Mouse (Mus musculus) left cerebral cortex, postnatal 36 days (tissue): ENCODE data around the gene Nenf. TPM values are rescaled to one million over a fixed set of nuclear protein-coding genes. Genes with fewer than 3 reads are reported as not detected.
A peak's percentile ranks its signal among the peaks of the same experiment; 100 is the strongest.

Source experiments
- DNase-seq, 2 experiments: peaks; one replicate each; pipeline ENCODE4 v3.0.0; 2021 to 2022; ENCODE audit warnings: low spot score in 2 of 2, mixed read lengths in 1 of 2
- intact Hi-C: fragments of 180-260 bp; cut with DNase I; formaldehyde crosslinking; loops from one replicate; pipeline ENCODE4 v1.15.1; 2025
- total RNA-seq, 2 experiments: library from RNA; stranded (reverse); gene quantifications; 2 replicates each; pipeline ENCODE4 v1.2.3; 2021

Nenf gene
- total RNA-seq, result 10 to 100 TPM; 66.1 to 76.7 TPM

DNA sequence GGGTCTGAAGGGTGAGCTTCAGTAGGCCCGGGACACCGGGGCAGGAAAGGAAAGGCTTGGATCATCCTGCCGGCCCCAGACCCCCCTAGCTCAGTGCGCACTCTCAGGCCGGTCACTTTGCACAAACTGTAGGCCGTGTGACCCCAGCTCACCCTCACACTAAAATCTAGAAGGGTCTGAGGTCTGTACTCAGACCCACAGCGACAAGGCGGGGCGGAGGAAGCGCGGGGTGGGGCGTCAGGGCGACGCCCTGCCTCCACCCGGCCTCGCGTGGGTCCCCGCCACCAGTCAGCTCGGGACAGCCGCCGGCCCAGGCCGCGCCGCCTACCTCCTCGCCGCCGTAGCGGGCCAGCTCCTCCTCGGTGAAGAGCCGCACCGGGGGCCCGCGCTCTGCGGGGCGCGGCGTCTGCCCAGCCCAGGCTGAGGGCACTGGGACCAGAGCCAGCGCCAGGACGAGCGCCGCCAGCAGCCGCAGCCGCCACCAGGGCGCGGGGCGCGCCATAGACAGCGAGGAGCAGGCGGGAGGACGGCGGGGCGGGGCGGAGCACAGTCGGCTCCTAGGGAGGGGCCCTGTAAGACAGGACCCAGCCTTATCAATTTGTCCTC lies at the start of gene Nenf:
Nenf (minus strand) TSS at position 604 of the 606 bp plus-strand sequence.
- intact Hi-C loops, result loop anchor here (10.0 kb wide), 1 partner anchor 77 kb away; no protein-coding TSS in a partner anchor
- DNase-seq, result peak; percentile 75 to 82

DNA sequence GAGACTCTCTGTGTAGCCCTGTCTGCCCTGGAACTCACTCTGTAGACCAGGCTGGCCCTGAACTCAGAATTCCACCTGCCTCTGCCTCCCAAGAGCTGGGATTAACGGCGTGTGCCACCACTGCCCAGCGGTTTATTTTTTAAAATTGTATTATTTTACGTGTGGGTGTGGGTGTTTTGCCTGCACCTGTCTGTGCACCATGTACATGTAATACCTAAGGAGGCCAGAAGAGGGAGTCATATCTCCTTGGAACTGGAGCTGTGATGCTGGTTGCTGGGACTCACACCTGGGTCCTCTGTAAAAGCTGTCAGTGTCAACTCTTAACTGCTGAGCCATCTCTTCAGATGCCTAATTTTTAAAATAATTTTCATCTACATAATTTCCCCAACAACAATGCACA lies 46.5 kb upstream of the Nenf start:
- intact Hi-C loops, result loop anchor here (10.0 kb wide), 1 partner anchor 450 kb away; no protein-coding TSS in a partner anchor
- DNase-seq, result no peak

DNA sequence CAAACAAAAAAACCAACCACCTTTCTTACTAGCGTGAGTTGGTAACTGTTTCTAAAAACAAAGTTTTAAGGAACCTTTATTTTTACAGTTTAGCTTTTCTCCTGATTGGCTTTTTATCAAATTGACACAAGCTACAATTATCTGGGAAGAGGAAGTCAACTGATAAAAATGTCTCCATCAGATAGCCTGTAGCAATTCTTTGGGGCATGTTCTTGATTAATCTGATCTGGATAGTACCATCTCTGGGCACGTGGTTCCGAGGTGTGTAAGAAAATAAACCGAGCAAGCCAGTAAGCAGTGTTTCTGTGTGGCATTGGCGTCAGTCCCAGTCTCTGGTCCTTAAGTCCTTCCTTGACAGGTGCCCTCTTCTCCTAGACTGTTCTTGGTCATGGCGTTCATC lies 44.4 kb upstream of the Nenf start:
- intact Hi-C loops, result loop anchor here (10.0 kb wide), 1 partner anchor 452 kb away; no protein-coding TSS in a partner anchor

DNA sequence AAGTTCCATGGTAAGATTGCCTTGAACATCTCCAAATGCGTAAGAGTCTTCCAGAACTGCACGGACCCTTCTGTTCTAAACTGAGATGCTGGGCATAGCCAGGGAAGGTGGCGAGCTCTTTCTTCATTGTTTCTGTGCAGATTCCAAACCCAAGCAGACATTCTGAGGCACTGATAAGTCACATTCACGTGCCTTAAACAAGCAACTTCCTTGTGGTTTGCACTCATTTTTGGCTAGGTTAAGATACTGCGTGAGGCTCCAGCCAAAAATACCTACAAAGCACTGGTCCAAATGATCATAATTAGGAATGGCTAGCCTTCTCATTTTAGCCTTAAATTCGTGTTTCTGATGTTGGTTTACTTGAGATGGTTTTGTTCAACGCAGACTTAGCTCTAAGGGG lies 41.5 kb upstream of the Nenf start:
- no peak for DNase-seq
- intact Hi-C loops, result no loop called here

More for the DNA sequence above, 44.4 kb upstream of the Nenf start:
- no peak for DNase-seq

DNA sequence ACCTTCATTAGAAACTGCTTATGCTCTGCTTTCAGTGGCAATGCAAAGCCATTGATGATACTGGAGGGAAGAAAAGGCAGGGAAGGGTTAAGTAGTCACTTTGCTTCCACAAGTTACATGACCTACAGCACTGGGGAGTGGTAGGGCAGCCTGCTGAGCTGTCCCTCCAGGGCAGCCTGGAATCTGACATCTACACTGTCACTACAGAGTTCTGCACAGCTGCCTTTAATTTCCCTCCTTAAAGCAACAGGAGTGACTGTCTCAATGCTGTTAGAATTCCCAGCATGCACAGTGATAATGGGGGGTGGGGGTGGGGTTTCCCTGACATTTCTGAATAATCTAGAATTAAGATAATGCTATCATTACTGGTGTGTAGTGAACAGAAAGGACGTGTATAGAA lies 38.9 kb upstream of the Nenf start:
- intact Hi-C loops, result no loop called here
- DNase-seq, result no peak

DNA sequence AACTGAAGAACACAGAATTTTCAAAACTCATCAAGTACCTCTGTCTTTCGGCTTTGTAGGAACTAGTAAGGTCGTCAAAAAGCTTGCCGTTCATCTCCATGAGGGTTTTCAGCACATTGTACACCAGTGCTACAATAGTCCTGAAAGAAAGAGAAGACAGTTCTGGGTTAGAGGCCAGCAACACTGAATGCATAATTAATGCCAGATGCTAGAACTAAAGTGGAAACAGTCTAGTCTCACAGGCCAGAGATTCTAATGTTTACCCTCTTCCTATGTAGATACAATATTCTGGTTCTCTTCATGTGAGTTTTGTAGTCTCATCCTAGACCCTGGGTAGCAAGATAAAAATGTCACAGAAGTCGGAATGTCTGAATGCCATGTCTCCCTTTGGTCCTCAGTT lies 35.8 kb upstream of the Nenf start:
- DNase-seq, result no peak
- intact Hi-C loops, result no loop called here

DNA sequence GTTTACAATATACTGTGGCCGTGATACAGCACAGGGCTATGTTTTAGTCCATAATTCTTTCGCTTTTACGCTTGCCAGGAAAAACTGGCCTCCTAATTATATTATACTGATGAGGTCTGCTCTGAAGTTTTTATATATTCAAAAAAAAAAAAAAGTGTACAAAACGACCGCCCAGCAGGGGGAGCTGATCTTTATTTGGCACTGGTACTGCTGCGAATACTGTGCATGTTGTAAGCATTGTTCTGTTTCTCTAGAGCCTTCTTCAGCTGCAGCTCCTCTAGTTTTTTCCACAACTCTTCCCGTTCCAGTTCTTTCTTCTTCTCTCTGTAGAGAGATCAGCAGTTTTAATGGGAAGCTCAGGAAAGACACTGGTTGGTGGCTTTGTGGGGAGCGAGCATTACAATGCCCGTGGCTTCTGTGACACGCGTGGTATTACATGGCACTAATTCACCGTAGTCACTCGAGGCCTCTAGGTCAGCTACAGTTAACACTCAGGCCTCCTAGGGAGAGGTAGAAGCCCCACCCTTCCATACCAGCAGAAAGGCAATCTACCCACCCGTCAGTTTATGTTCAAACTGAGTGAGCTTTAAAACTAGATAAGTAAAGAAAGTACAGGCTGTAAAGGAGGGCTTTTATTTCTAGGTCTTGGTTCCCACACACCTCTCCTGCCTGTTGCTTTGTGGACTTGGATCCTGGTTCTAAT lies 34.9 kb upstream of the Nenf start:
- peak in 1 of 2 experiments; percentile 26 for DNase-seq
- intact Hi-C loops, result no loop called here

DNA sequence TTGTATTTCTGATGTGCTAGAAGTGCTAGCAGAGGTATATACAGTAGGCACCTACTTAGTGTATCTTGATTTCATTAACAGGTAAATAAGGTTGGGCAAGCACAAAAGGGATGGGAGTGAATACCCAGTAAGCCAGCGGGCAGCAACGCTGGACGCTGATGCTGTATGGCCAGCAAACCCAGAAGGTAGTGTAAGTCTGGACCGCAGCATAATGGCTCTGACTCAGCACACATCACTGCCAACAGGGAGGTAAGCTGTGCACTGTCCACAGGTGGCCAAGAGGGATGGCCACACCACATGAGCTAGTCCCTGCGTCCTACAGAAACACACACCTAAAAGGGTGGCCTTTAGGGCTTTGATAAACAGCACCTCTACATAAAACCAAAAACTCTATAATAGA lies 32.4 kb upstream of the Nenf start:
- no peak for DNase-seq
- intact Hi-C loops, result no loop called here

DNA sequence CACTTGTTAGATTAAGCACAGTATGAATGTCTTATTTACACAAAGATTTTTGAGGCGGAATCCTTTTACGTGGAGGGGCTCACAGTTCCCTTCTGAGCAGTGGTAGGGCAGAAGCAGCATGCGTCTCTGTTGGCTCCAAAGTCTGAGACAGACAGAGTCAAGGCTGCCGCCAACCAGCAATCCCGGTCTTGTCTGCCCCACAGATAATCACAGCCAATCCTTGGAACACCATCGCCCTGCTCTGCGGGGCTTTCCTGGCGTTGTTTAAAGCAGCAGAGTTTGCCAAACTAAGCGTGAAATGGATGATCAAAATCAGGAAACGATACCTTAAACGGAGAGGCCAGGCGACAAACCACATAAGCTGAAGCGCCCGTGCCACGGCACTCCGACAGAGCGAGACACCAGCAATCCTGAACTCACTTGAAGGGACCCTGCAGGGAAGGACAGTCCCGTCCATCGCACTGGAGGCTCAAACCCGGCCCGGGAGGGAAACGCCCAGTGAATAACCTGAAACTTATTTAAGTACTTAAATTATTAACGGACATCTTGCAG lies 31.6 kb upstream of the Nenf start:
- no peak for DNase-seq
- intact Hi-C loops, result no loop called here

DNA sequence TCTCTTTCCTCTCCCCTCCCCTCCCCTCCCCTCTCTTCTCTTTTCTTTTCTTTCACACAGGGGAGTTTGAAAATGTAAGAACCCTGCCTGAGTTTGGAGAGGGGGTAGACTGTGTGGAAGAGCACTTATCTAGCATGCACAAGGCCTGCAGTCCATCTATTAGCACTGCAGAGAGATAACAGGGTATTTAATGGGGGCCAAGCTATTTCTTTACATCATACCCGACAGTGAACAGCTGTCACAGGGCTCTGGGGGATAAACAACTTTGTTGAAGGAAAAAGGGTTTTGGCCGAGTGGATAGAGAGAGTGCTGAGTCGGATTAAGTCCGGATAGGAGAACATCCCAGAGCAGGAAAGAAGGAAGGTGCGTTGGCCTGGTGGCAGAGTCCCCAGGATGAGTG lies 31.0 kb upstream of the Nenf start:
- intact Hi-C loops, result no loop called here
- DNase-seq, result no peak

DNA sequence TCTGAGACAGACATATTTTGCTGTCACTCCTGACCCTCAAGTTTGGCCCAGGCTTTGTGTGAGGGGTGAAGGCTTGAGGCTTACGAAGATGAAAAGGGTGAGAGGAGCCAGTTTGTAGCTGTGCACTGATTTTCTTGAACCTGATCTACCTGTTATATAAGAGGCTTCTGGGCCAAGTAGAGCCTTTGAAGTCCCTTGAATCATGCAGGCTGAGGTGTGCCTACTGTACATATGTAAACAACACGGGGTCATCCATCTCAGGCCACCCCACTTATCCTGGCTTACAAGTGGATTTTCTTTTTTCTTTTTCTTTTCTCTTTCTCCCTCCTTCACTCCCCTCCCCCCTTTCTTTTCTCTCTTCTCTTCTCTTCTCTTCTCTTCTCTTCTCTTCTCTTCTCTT lies 30.6 kb upstream of the Nenf start:
- intact Hi-C loops, result no loop called here
- DNase-seq, result no peak

DNA sequence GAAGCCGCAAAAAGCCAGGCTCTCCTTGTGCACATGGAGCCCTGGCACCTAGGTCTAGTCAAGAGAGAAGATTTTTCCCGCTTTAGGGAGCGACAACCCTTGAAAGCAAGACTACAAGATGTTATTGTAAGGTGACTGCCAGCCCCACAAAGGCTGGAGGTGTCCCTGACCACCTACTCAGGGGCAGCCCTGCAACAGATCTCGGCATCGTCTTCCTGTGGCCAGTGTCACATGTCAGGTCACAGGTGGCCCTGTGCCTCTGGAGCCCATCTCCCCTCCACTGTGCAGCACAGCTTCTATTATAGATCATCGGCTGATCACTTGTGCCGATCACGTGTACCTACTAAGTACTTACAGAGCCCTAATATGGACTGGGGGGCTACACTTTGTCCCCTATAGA lies 29.6 kb upstream of the Nenf start:
- no peak for DNase-seq

DNA sequence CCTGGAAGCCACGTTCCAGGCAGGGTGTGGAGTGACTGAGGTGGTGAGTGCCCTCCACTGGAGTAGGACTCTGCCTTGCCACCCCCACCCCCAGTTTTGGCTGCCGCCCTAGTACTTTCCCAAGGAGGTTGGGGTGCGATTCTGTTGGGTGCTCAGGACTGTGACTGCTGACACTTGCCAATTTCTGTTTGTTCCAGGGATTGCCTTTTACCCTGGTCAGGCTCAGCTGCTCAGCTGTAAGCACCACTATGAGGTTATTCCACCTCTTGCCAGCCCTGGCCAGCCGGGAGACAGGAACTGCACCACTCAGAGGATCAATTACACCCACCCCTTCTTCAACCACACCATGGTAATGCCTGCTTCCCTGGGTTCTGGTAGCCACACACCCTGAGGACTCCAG lies 22.5 kb upstream of the Nenf start:
- intact Hi-C loops, result no loop called here
- no peak for DNase-seq

More for the DNA sequence above, 29.6 kb upstream of the Nenf start:
- intact Hi-C loops, result no loop called here

DNA sequence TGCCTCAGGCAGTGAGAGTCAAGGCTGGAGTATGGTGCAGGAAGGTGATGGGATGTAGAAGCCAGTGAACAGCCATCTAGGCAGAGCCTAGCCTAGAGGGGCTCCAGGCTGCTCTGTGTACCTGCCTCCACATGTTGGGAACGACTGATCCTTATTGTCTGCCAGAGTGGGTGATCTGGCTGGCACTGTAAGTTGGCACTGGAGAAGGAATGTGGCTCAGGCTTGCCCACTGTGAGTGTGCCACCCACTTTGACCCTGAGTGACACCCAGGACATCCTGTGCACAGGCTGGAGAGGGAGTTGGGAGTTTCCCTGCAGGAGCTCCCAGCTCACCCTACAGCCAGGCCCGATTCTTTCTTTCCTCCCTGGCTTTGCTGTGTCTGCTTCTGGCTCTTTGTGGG lies 21.9 kb upstream of the Nenf start:
- DNase-seq, result no peak
- intact Hi-C loops, result no loop called here

DNA sequence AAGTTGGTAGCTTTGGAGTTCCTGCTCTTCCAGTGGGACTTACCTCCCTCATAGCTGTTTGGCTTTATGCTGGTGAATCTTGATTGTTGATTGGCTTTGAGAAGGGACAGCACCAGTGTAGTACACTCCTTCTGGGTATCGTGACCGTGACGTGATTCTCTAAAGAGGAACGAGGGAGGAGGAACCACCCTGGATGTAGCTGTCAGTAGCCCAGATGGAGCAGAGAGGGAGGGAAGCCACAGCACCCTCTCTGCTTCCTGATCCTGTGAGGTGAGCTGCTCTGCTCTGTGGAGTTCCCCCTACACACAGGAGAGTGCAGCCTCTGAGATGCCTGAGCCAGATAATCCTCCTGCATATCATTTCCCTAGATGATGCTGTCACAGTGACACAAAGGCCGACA lies 16.5 kb upstream of the Nenf start:
- intact Hi-C loops, result no loop called here
- no peak for DNase-seq

DNA sequence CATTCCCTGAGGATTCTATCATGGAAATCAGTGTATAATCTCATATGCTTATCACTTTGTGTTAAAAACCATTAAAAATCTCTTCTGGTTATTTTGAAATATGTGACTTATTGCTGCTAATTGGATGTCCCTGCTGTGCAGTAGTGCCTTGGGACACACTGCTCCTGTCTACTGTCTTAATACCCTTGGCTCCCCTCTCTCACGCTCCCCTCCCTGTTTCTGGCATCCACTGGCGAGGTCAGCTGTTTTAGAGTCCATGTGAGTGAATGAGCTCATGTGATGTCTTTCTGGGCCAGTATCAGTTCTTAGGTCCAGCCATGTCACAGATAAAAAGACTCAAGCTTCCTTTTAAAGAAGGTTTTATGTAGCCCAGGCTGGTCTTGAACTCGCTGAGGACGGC lies 12.4 kb upstream of the Nenf start:
- intact Hi-C loops, result no loop called here
- DNase-seq, result no peak

DNA sequence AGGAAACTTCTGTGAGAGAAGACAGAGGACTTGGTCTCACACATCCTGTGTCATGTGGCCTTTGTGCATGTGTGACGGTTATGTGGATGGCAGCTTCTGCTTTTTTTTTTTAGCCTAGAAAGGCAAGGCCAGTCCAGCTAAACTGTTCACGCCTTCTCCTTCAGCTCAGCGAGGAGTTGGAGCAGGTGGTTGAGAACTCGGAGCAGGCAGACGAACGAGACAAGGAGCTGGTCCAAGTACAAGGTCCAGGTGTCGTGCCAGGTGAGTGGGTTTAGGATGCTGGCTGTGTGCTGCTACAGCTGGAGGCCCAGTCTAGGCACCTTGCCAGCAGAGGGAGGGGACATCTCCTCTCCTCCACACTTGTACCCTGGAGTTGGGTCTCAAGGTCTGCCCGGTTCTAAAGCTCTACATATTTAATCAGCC lies 10.0 kb upstream of the Nenf start:
- no peak for DNase-seq
- intact Hi-C loops, result no loop called here

DNA sequence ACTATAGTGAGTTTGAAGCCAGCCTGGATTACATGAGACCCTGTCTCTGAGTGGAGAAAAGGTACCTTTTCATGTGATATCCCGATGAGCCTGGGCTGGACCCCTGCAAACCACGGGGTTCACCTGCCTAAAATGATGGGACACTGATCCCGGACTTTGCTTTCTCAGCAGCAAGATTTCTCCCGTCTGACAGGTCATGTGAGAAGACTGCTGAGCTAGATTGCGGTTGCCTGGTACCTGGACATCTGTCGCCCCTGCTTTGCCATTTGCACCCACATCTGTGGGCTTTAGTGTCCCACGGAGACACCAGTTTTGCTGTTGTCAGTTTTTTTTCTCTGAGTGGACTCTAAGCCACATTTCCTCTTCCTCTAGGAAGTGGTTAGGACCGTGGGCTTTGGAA lies 9.3 kb upstream of the Nenf start:
- intact Hi-C loops, result no loop called here
- DNase-seq, result no peak

DNA sequence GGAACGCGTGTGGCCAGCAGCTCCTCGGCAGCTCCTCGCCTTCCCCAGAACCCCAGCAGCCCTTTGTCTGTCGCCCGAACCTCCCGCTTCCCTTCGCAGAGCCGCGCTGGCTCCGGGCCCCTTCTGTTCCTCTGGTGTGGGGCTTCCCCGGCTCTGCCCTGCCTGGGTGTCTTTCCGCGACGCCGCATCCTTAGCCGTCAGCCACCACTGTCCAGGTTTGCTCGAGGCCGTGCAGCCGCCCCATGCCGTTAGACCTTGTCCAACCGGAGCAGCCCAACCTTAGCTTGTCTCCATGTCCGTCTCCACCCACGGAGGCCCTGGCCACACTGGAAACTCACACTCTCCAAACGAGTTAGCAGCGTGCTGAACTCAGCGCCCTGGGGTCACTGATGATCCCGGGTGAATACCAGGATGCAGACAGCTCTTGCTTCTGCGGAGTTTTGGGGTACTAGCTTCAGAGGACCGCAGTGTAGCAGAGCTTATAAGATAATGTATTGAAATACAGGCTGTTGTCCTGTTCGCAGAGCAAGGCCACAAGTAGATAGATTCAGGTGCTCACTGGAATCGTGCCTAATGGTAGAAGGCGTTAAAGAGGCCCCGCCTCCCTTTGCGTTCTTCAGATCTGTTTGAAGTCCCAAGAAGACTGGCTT lies 8.4 kb upstream of the Nenf start:
- DNase-seq, result no peak
- intact Hi-C loops, result no loop called here

DNA sequence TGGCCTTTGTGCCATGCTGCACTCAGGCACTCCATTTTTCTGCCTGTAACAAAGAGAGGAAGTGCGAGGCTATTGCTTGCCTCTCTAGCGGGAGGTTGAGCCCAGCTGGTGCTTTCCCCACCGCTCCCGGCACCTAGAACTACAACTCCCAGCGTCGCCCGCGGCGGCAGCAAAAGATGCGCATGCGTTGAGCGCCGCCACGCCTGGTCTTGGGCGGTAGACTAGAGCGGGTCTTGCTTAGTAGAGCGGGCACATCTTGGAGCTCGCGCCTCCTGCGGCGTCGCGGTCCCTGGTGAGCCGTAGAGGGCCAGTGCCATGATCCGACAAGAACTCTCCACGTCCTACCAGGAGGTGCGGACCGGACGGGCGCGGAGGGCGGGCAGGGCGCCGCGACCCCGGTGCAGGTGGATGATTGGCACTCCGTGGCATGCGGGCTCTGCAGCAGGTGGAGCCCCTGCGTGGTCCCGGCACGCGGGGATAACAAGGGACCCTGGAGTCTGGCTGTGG lies 7.8 kb upstream of the Nenf start, which contains the start of gene Tmem206:
Tmem206 (plus strand) TSS at position 187 of the 507 bp plus-strand sequence.
- intact Hi-C loops, result no loop called here
- DNase-seq, result peak; percentile 94 to 95
